Mouse (Mus musculus) myocyte (in vitro differentiated cells): Measurements from ENCODE around the gene Dmbx1. TPM values are rescaled to one million over a fixed set of nuclear protein-coding genes. Genes with fewer than 3 reads are reported as not detected.

ENCODE experiments used
- H3K27me3 ChIP-seq: one replicate; pipeline ENCODE4 v1.6.1; 2011; ENCODE audit not compliant: control insufficient read depth, insufficient read depth, insufficient read length
- H3K36me3 ChIP-seq: one replicate; pipeline ENCODE4 v1.6.1; 2011; ENCODE audit not compliant: control insufficient read depth, insufficient read depth
- H3K4me2 ChIP-seq: one replicate; pipeline ENCODE4 v1.6.1; 2011; ENCODE audit warnings: low read depth, control low read depth
- H3K4me3 ChIP-seq: one replicate; pipeline ENCODE4 v1.5.1; 2011; ENCODE audit warnings: mild to moderate bottlenecking, control low read depth, moderate library complexity
- H3K79me2 ChIP-seq: one replicate; pipeline ENCODE4 v1.6.1; 2011; ENCODE audit not compliant: control insufficient read depth, insufficient read depth
- H3ac ChIP-seq: one replicate; pipeline ENCODE4 v1.6.1; 2011; ENCODE audit not compliant: control insufficient read depth, insufficient read length
- CEBPB ChIP-seq: IDR thresholded peaks from 2 replicates; pipeline ENCODE4 v1.6.1; 2011; ENCODE audit warnings: mild to moderate bottlenecking, moderate library complexity; ENCODE audit not compliant: poor library complexity, insufficient read depth, severe bottlenecking
- E2F4 ChIP-seq: IDR thresholded peaks from one replicate; pipeline ENCODE4 v1.6.1; 2011; ENCODE audit warnings: mild to moderate bottlenecking, control low read depth, moderate library complexity; ENCODE audit not compliant: insufficient read depth
- MAX ChIP-seq: IDR thresholded peaks from one replicate; pipeline ENCODE4 v1.6.1; 2011; ENCODE audit warnings: low read depth, mild to moderate bottlenecking, control low read depth
- MYOD1 ChIP-seq, 3 experiments: IDR thresholded peaks; one replicate each; pipeline ENCODE4 v1.6.1; 2011; ENCODE audit warnings: control low read depth in 2 of 3, low read depth in 2 of 3, mild to moderate bottlenecking in 2 of 3, moderate library complexity in 1 of 3; ENCODE audit not compliant: insufficient read length in 2 of 3, control insufficient read depth in 1 of 3
- MYOG ChIP-seq, 3 experiments: IDR thresholded peaks; one replicate each; pipeline ENCODE4 v1.6.1; 2011; ENCODE audit warnings: control low read depth in 2 of 3, low read depth in 2 of 3, mild to moderate bottlenecking in 2 of 3; ENCODE audit not compliant: insufficient read length in 2 of 3, control insufficient read depth in 1 of 3, insufficient read depth in 1 of 3
- POLR2A ChIP-seq: IDR thresholded peaks from one replicate; pipeline ENCODE4 v1.6.1; 2011; ENCODE audit warnings: low read depth, mild to moderate bottlenecking, control low read depth, moderate library complexity; ENCODE audit not compliant: insufficient read length
- POLR2AphosphoS2 ChIP-seq: IDR thresholded peaks from one replicate; pipeline ENCODE4 v1.6.1; 2011; ENCODE audit warnings: low read depth, control low read depth; ENCODE audit not compliant: insufficient read length
- REST ChIP-seq: IDR thresholded peaks from one replicate; pipeline ENCODE4 v1.6.1; 2011; ENCODE audit warnings: mild to moderate bottlenecking, control low read depth, moderate library complexity; ENCODE audit not compliant: insufficient read depth, insufficient read length
- SRF ChIP-seq: IDR thresholded peaks from one replicate; pipeline ENCODE4 v1.6.1; 2011; ENCODE audit warnings: low read depth; ENCODE audit not compliant: control insufficient read depth, insufficient read length
- TCF12 ChIP-seq: IDR thresholded peaks from one replicate; pipeline ENCODE4 v1.6.1; 2011; ENCODE audit warnings: mild to moderate bottlenecking, control low read depth; ENCODE audit not compliant: poor library complexity, insufficient read depth, severe bottlenecking
- TCF3 ChIP-seq: IDR thresholded peaks from one replicate; pipeline ENCODE4 v1.6.1; 2011; ENCODE audit warnings: low read depth, control low read depth; ENCODE audit not compliant: insufficient read length
- USF1 ChIP-seq: IDR thresholded peaks from one replicate; pipeline ENCODE4 v1.6.1; 2011; ENCODE audit warnings: low read depth, mild to moderate bottlenecking, control low read depth, moderate library complexity
- polyA plus RNA-seq: library from polyadenylated mRNA; unstranded; fragments of >200 nt; fragmentation: generic; extraction: Trizol; gene quantifications from one replicate; pipeline ENCODE4 v1.2.1, GENCODE M21; 2012; ENCODE audit warnings: missing spikeins

The Dmbx1 gene
- polyA plus RNA-seq, 1 experiment: 0.01 TPM

GRCm38 (mm10) chr4:115943669-115944314 is 4.1 kb upstream of the Dmbx1 start:
- H3K36me3 ChIP-seq: no peaks in the 10 kb centered on the region
- no peak overlapping the region for H3K4me2 ChIP-seq
- TF ChIP-seq E2F4 (no peak), MYOD1 (IDR thresholded peaks at IDR 0.05; ENCODE audit: control insufficient read depth in 1 of 3, insufficient read length in 2 of 3, low read depth in 2 of 3) (no peak)
- H3K4me3 ChIP-seq: no peak overlapping the region
- H3K27me3 ChIP-seq: peaks cover 78% of the 10 kb centered on the region
- H3K79me2 ChIP-seq: no peaks in the 10 kb centered on the region
- no peak overlapping the region for H3ac ChIP-seq

- H3K79me2 ChIP-seq: no peaks in the 10 kb centered on the region
- peaks cover 92% of the 10 kb centered on the region for H3K27me3 ChIP-seq
- H3K4me2 ChIP-seq: no peak overlapping the region
- no peak for TF ChIP-seq SRF
- no peak for TF ChIP-seq REST
- TF ChIP-seq TCF3: no peak
- no peak for TF ChIP-seq MAX
- no peak for TF ChIP-seq MYOG (IDR thresholded peaks at IDR 0.05; ENCODE audit: control insufficient read depth in 1 of 3, insufficient read depth in 1 of 3, insufficient read length in 2 of 3, low read depth in 2 of 3)
- TF ChIP-seq TCF12: no peak
- no peak for TF ChIP-seq MYOD1 (IDR thresholded peaks at IDR 0.05; ENCODE audit: control insufficient read depth in 1 of 3, insufficient read length in 2 of 3, low read depth in 2 of 3)
- TF ChIP-seq POLR2A: no peak
- no peak for TF ChIP-seq USF1
- H3ac ChIP-seq: no peak overlapping the region
- H3K4me3 ChIP-seq: no peak overlapping the region
- H3K36me3 ChIP-seq: no peaks in the 10 kb centered on the region
Observed at GRCm38 (mm10) chr4:115941242-115941820, 1.6 kb upstream of the Dmbx1 start.

GRCm38 (mm10) chr4:115940681-115941080 is 955 bp upstream of the Dmbx1 start:
- TF ChIP-seq SRF (no peak), MYOG (IDR thresholded peaks at IDR 0.05; ENCODE audit: control insufficient read depth in 1 of 3, insufficient read depth in 1 of 3, insufficient read length in 2 of 3, low read depth in 2 of 3) (no peak), CEBPB (no peak)
- Histone ChIP-seq H3K4me3 (no peak overlapping the region), H3ac (no peak overlapping the region), H3K27me3 (peaks cover 93% of the 10 kb centered on the region), H3K79me2 (no peaks in the 10 kb centered on the region), H3K4me2 (no peak overlapping the region), H3K36me3 (no peaks in the 10 kb centered on the region)

- Histone ChIP-seq H3K4me2 (no peak overlapping the region), H3K27me3 (peaks cover 95% of the 10 kb centered on the region), H3K36me3 (no peaks in the 10 kb centered on the region), H3K79me2 (no peaks in the 10 kb centered on the region), H3K4me3 (no peak overlapping the region), H3ac (no peak overlapping the region)
- TF ChIP-seq REST (no peak), POLR2AphosphoS2 (no peak), USF1 (no peak), TCF12 (no peak), POLR2A (no peak), TCF3 (no peak), MAX (no peak), CEBPB (no peak)
Observed at GRCm38 (mm10) chr4:115938276-115939160, 1.2 kb downstream of the Dmbx1 start.

- Histone ChIP-seq H3K4me2 (no peak overlapping the region), H3K4me3 (no peak overlapping the region), H3K27me3 (peaks cover 96% of the 10 kb centered on the region), H3K36me3 (no peaks in the 10 kb centered on the region), H3ac (no peak overlapping the region), H3K79me2 (no peaks in the 10 kb centered on the region)
- TF ChIP-seq CEBPB: no peak
- TF ChIP-seq MAX: no peak
- TF ChIP-seq POLR2AphosphoS2: no peak
- TF ChIP-seq USF1: no peak
- TF ChIP-seq TCF3: no peak
- no peak for TF ChIP-seq MYOG (IDR thresholded peaks at IDR 0.05; ENCODE audit: control insufficient read depth in 1 of 3, insufficient read depth in 1 of 3, insufficient read length in 2 of 3, low read depth in 2 of 3)
- TF ChIP-seq E2F4: no peak
- TF ChIP-seq REST: no peak
- TF ChIP-seq MYOD1 (IDR thresholded peaks at IDR 0.05; ENCODE audit: control insufficient read depth in 1 of 3, insufficient read length in 2 of 3, low read depth in 2 of 3): no peak
- TF ChIP-seq POLR2A: no peak
- no peak for TF ChIP-seq TCF12
- TF ChIP-seq SRF: no peak
Observed at GRCm38 (mm10) chr4:115937061-115937976, 2.4 kb downstream of the Dmbx1 start.
